Mouse (Mus musculus): Measurements from ENCODE around the gene Zfp52. TPM values are rescaled to one million over a fixed set of nuclear protein-coding genes. Genes with fewer than 3 reads are reported as not detected.

Zfp52 gene
- polyA plus RNA-seq, 1 experiment from 2014 or later = 2.9 TPM

- no peak overlapping the region for H3K4me2 ChIP-seq (replicated peaks; ENCODE audit: low read depth, low read length)
- H3K27me3 ChIP-seq (ENCODE audit: control insufficient read depth, insufficient read depth, low read length) = no peaks in the 10 kb centered on the region
- no peak overlapping the region for H3K4me3 ChIP-seq (ENCODE audit: low read depth, low read length)
- DNase-seq (ENCODE audit: low spot score) (no peak), ATAC-seq (ENCODE audit: low FRiP score) (no peak)
- H3K9ac ChIP-seq (ENCODE audit: low read depth, low read length) = no peak overlapping the region
- H3K27ac ChIP-seq (ENCODE audit: low read depth, low read length) = no peak overlapping the region
- no peaks in the 10 kb centered on the region for H3K9me3 ChIP-seq (ENCODE audit: control insufficient read depth, low read length)
- H3K36me3 ChIP-seq (ENCODE audit: control insufficient read depth, insufficient read depth, low read length) = peaks cover 12% of the 10 kb centered on the region
- WGBS = 97% methylated on average over 2 of the region's 2 CpGs
- no peaks in the 10 kb centered on the region for H3K4me1 ChIP-seq (replicated peaks; ENCODE audit: control insufficient read depth, insufficient read depth, low read length)
Measured at GRCm38 (mm10) chr17:21585521-21585920, 50.2 kb downstream of the Zfp52 start.

Other genes starting within 250 kb of the Zfp52 start
- not detected in 2 replicates for gene Vmn1r237, start 223.7 kb upstream of the Zfp52 start, polyA plus RNA-seq (2014; fragmentation: Nextera tagmentation; extraction: Ambion mirVana)
- 3.1 and 4.0 TPM in 2 replicates for gene Zfp677, start 151.8 kb upstream of the Zfp52 start, polyA plus RNA-seq (2014; fragmentation: Nextera tagmentation; extraction: Ambion mirVana)
- gene Zfp54, start 112.3 kb upstream of the Zfp52 start, polyA plus RNA-seq (2014; fragmentation: Nextera tagmentation; extraction: Ambion mirVana) = 2.9 and 3.8 TPM in 2 replicates
- 16.4 and 17.0 TPM in 2 replicates for gene Zfp51, start 85.2 kb upstream of the Zfp52 start, polyA plus RNA-seq (2014; fragmentation: Nextera tagmentation; extraction: Ambion mirVana)
- gene Zfp53, start 46.5 kb upstream of the Zfp52 start, polyA plus RNA-seq (2014; fragmentation: Nextera tagmentation; extraction: Ambion mirVana) = 8.6 and 10.5 TPM in 2 replicates
- 19.0 and 21.1 TPM in 2 replicates for gene Zfp948, start 31.5 kb downstream of the Zfp52 start, polyA plus RNA-seq (2014; fragmentation: Nextera tagmentation; extraction: Ambion mirVana)
- 9.6 and 9.9 TPM in 2 replicates for gene Zfp983, start 115.1 kb downstream of the Zfp52 start, polyA plus RNA-seq (2014; fragmentation: Nextera tagmentation; extraction: Ambion mirVana)
- 13.5 TPM in 2 replicates for gene Gm10226, start 156.3 kb downstream of the Zfp52 start, polyA plus RNA-seq (2014; fragmentation: Nextera tagmentation; extraction: Ambion mirVana)
- gene Zfp760, start 172.2 kb downstream of the Zfp52 start, polyA plus RNA-seq (2014; fragmentation: Nextera tagmentation; extraction: Ambion mirVana) = 24.1 and 24.7 TPM in 2 replicates
- 8.8 and 10.4 TPM in 2 replicates for gene Zfp229, start 195.3 kb downstream of the Zfp52 start, polyA plus RNA-seq (2014; fragmentation: Nextera tagmentation; extraction: Ambion mirVana)

Data from hindbrain, embryonic 11.5 days (tissue).